Mouse (Mus musculus): ENCODE measurements around the gene Olfr787.

The Olfr787 gene

GRCm38 (mm10) chr10:129461562-129461961 is at the start of gene Olfr787:
Gene Olfr787 (plus strand): TSS chr10:129461862.
- DNase-seq (ENCODE audit: low read depth, low spot score): no peak

- no peak for DNase-seq (ENCODE audit: low read depth, low spot score)
These were observed 34.7 kb upstream of the Olfr787 start, which contains the start of gene Olfr786 for GRCm38 (mm10) chr10:129427006-129427405. Gene Olfr786 (plus strand): TSS chr10:129427306.

- DNase-seq (ENCODE audit: low read depth, low spot score): no peak
These were observed 9.0 kb downstream of the Olfr787 start, which contains the start of gene Olfr788 for GRCm38 (mm10) chr10:129470698-129471097. Gene Olfr788 (plus strand): TSS chr10:129470998.

- DNase-seq (ENCODE audit: low read depth, low spot score): no peak
These were observed 11.6 kb downstream of the Olfr787 start for GRCm38 (mm10) chr10:129473256-129473655.

GRCm38 (mm10) chr10:129473723-129474122 is 12.1 kb downstream of the Olfr787 start:
- no peak for DNase-seq (ENCODE audit: low read depth, low spot score)

- DNase-seq (ENCODE audit: low read depth, low spot score): no peak
These were observed 22.8 kb downstream of the Olfr787 start, which contains the start of gene Olfr789 for GRCm38 (mm10) chr10:129484452-129484851. Gene Olfr789 (plus strand): TSS chr10:129484752.

- peak; percentile 81 for DNase-seq (ENCODE audit: low read depth, low spot score)
These were observed 28.4 kb downstream of the Olfr787 start for GRCm38 (mm10) chr10:129490101-129490500.

GRCm38 (mm10) chr10:129498192-129498591 is 36.5 kb downstream of the Olfr787 start, which contains the start of gene Olfr790:
Gene Olfr790 (plus strand): TSS chr10:129498492.
- no peak for DNase-seq (ENCODE audit: low read depth, low spot score)

All from telencephalon, adult 2 months (tissue).